Mouse (Mus musculus): Measurements from ENCODE around the gene Klhl32.
"Not testable (repeated sequence)": the region's sequence is repeated elsewhere in the genome, so short reads cannot be mapped to it uniquely, and the experiment has no call there.

Klhl32 gene

GRCm38 (mm10) chr4:24850401-24851325 lies at the start of gene Klhl32:
Gene Klhl32 (minus strand): TSS chr4:24851124.
- DNase-seq (ENCODE audit: low spot score in 2 of 2) = peak; percentile 59 to 66

GRCm38 (mm10) chr4:24899146-24899545 lies 48.2 kb upstream of the Klhl32 start:
- DNase-seq (ENCODE audit: low spot score in 2 of 2) = no peak

GRCm38 (mm10) chr4:24898636-24899035 lies 47.7 kb upstream of the Klhl32 start:
- no peak for DNase-seq (ENCODE audit: low spot score in 2 of 2)

GRCm38 (mm10) chr4:24897851-24898515 lies 47.1 kb upstream of the Klhl32 start, which contains the start of gene Ndufaf4:
Gene Ndufaf4 (plus strand): TSS chr4:24898083.
- peak; percentile 95 to 98 for DNase-seq (ENCODE audit: low spot score in 2 of 2)

- DNase-seq (ENCODE audit: low spot score in 2 of 2) = no peak
These were observed 46.4 kb upstream of the Klhl32 start for GRCm38 (mm10) chr4:24897351-24897750.

GRCm38 (mm10) chr4:24896829-24897228 lies 45.9 kb upstream of the Klhl32 start:
- DNase-seq (ENCODE audit: low spot score in 2 of 2) = no peak

- DNase-seq (ENCODE audit: low spot score in 2 of 2) = no peak
These were observed 43.7 kb upstream of the Klhl32 start for GRCm38 (mm10) chr4:24894625-24895024.

- DNase-seq (ENCODE audit: low spot score in 2 of 2) = not testable (repeated sequence)
These were observed 41.4 kb upstream of the Klhl32 start for GRCm38 (mm10) chr4:24892293-24892692.

- not testable (repeated sequence) for DNase-seq (ENCODE audit: low spot score in 2 of 2)
These were observed 38.5 kb upstream of the Klhl32 start for GRCm38 (mm10) chr4:24889386-24889785.

- DNase-seq (ENCODE audit: low spot score in 2 of 2) = no peak
These were observed 18.3 kb upstream of the Klhl32 start for GRCm38 (mm10) chr4:24869230-24869629.

- no peak for DNase-seq (ENCODE audit: low spot score in 2 of 2)
These were observed 14.8 kb upstream of the Klhl32 start for GRCm38 (mm10) chr4:24865691-24866090.

- DNase-seq (ENCODE audit: low spot score in 2 of 2) = no peak
These were observed 3.5 kb downstream of the Klhl32 start for GRCm38 (mm10) chr4:24847406-24847805.

- DNase-seq (ENCODE audit: low spot score in 2 of 2) = no peak
These were observed 5.4 kb downstream of the Klhl32 start for GRCm38 (mm10) chr4:24845546-24845945.

- DNase-seq (ENCODE audit: low spot score in 2 of 2) = no peak
These were observed 12.4 kb downstream of the Klhl32 start for GRCm38 (mm10) chr4:24838567-24838966.

GRCm38 (mm10) chr4:24835555-24835954 lies 15.4 kb downstream of the Klhl32 start:
- no peak for DNase-seq (ENCODE audit: low spot score in 2 of 2)

- DNase-seq (ENCODE audit: low spot score in 2 of 2) = no peak
These were observed 42.6 kb downstream of the Klhl32 start for GRCm38 (mm10) chr4:24808316-24808715.

- DNase-seq (ENCODE audit: low spot score in 2 of 2) = no peak
These were observed 49.0 kb downstream of the Klhl32 start for GRCm38 (mm10) chr4:24801881-24802280.

GRCm38 (mm10) chr4:24801343-24801742 lies 49.6 kb downstream of the Klhl32 start:
- DNase-seq (ENCODE audit: low spot score in 2 of 2) = no peak

- no peak for DNase-seq (ENCODE audit: low spot score in 2 of 2)
These were observed 50.5 kb downstream of the Klhl32 start for GRCm38 (mm10) chr4:24800345-24800936.

- no peak for DNase-seq (ENCODE audit: low spot score in 2 of 2)
These were observed 51.9 kb downstream of the Klhl32 start for GRCm38 (mm10) chr4:24799037-24799436.

GRCm38 (mm10) chr4:24797868-24798267 lies 53.1 kb downstream of the Klhl32 start:
- no peak for DNase-seq (ENCODE audit: low spot score in 2 of 2)

GRCm38 (mm10) chr4:24797280-24797679 lies 53.6 kb downstream of the Klhl32 start:
- DNase-seq (ENCODE audit: low spot score in 2 of 2) = no peak

Data from urinary bladder, postnatal 4 days (tissue).